Mouse (Mus musculus) fat pad, adult 2 months (tissue): ENCODE results near the gene Gm49318.

ENCODE experiments used
- DNase-seq: peaks from one replicate; pipeline ENCODE4 v3.0.0-alpha.2; 2011; ENCODE audit warnings: low read depth, low spot score; ENCODE audit errors: extremely low read depth

The Gm49318 gene

GRCm38 (mm10) chr9:22035300-22036044 is 35.6 kb downstream of the Gm49318 start:
- DNase-seq: no peak

- DNase-seq: no peak
Measured at GRCm38 (mm10) chr9:22030386-22030785, 40.7 kb downstream of the Gm49318 start.

GRCm38 (mm10) chr9:22028467-22028866 is 42.6 kb downstream of the Gm49318 start:
- no peak for DNase-seq

- no peak for DNase-seq
Measured at GRCm38 (mm10) chr9:22024592-22024991, 46.5 kb downstream of the Gm49318 start.

- no peak for DNase-seq
Measured at GRCm38 (mm10) chr9:22017208-22017825, 53.7 kb downstream of the Gm49318 start.

- no peak for DNase-seq
Measured at GRCm38 (mm10) chr9:22016245-22016644, 54.8 kb downstream of the Gm49318 start.

- no peak for DNase-seq
Measured at GRCm38 (mm10) chr9:22012731-22013130, 58.3 kb downstream of the Gm49318 start.

GRCm38 (mm10) chr9:22011055-22011454 is 60.0 kb downstream of the Gm49318 start:
- DNase-seq: no peak

GRCm38 (mm10) chr9:22004546-22004945 is 66.5 kb downstream of the Gm49318 start:
- DNase-seq: no peak

GRCm38 (mm10) chr9:22003163-22003554 is 67.9 kb downstream of the Gm49318 start:
- no peak for DNase-seq

- DNase-seq: peak; percentile 95
Measured at GRCm38 (mm10) chr9:22002194-22003162, 68.6 kb downstream of the Gm49318 start, which contains the start of the genes Ccdc151 and Prkcsh. TSS of gene Ccdc151 (minus strand) at chr9:22002634. TSS of gene Prkcsh (plus strand) at chr9:22002806.

GRCm38 (mm10) chr9:22001633-22002032 is 69.4 kb downstream of the Gm49318 start:
- no peak for DNase-seq

- DNase-seq: no peak
Measured at GRCm38 (mm10) chr9:22000296-22000695, 70.8 kb downstream of the Gm49318 start.

GRCm38 (mm10) chr9:21996178-21996867 is 74.7 kb downstream of the Gm49318 start:
- no peak for DNase-seq

GRCm38 (mm10) chr9:21992227-21992626 is 78.8 kb downstream of the Gm49318 start:
- no peak for DNase-seq

GRCm38 (mm10) chr9:21989230-21990110 is 81.6 kb downstream of the Gm49318 start, which contains the start of gene Rgl3:
TSS of gene Rgl3 (minus strand) at chr9:21989446.
- no peak for DNase-seq

GRCm38 (mm10) chr9:21988421-21989101 is 82.5 kb downstream of the Gm49318 start:
- no peak for DNase-seq

- DNase-seq: no peak
Measured at GRCm38 (mm10) chr9:21987592-21988342, 83.3 kb downstream of the Gm49318 start.
